Mouse (Mus musculus) hindbrain, embryonic 15.5 days (tissue): ENCODE data around the gene Macrod2. TPM values are rescaled to one million over a fixed set of nuclear protein-coding genes. Genes with fewer than 3 reads are reported as not detected.
"Not testable (repeated sequence)": the region's sequence is repeated elsewhere in the genome, so short reads cannot be mapped to it uniquely, and the experiment has no call there.

Experiments used
- ATAC-seq: fragments of 200-750 bp; cut with Nextera tagmentation; 2 replicates; pipeline ENCODE4 v1.8.0; 2017; ENCODE audit warnings: low read depth, moderate number of reproducible peaks, moderate TSS enrichment; ENCODE audit not compliant: low FRiP score
- H3K27ac ChIP-seq: fragments of 300-500 bp; sonication (generic); replicated peaks from 2 replicates; pipeline ENCODE4 v1.5.1; 2015; ENCODE audit warnings: mild to moderate bottlenecking, inconsistent platforms
- H3K27me3 ChIP-seq: fragments of 300-500 bp; sonication (generic); 2 replicates; pipeline ENCODE4 v1.6.1; 2015; ENCODE audit warnings: control low read depth, inconsistent platforms
- H3K36me3 ChIP-seq: fragments of 300-500 bp; sonication (generic); 2 replicates; pipeline ENCODE4 v1.6.1; 2015; ENCODE audit warnings: control low read depth, inconsistent platforms
- H3K4me1 ChIP-seq: fragments of 300-500 bp; sonication (generic); replicated peaks from 2 replicates; pipeline ENCODE4 v1.6.1; 2015; ENCODE audit warnings: control low read depth, inconsistent platforms
- H3K4me2 ChIP-seq: fragments of 300-500 bp; sonication (generic); 2 replicates; pipeline ENCODE4 v1.6.1; 2015; ENCODE audit warnings: moderate library complexity, mild to moderate bottlenecking, inconsistent platforms
- H3K4me3 ChIP-seq: fragments of 300-500 bp; sonication (generic); 2 replicates; pipeline ENCODE4 v1.5.1; 2015; ENCODE audit warnings: mild to moderate bottlenecking, inconsistent platforms
- H3K9ac ChIP-seq: fragments of 300-500 bp; sonication (generic); 2 replicates; pipeline ENCODE4 v1.6.1; 2015; ENCODE audit warnings: inconsistent platforms
- H3K9me3 ChIP-seq: fragments of 300-500 bp; sonication (generic); 2 replicates; pipeline ENCODE4 v1.6.1; 2016; ENCODE audit warnings: control low read depth, inconsistent platforms
- WGBS: fragments of 180-500 bp; shearing (Covaris S2); methylation state at CpG from one replicate; pipeline ENCODE4 v1.1.7; 2015; 5-methylcytosine and 5-hydroxymethylcytosine counted together
- polyA plus RNA-seq: library from polyadenylated mRNA; unstranded; fragments of >200 nt; fragmentation: Nextera tagmentation; extraction: Ambion mirVana; gene quantifications from 2 replicates; pipeline ENCODE4 v1.2.1, GENCODE M21; 2015

The Macrod2 gene
- polyA plus RNA-seq, 1 experiment from 2014 or later: 78.6 TPM

GRCm38 (mm10) chr2:140715822-140716221, 320.7 kb downstream of the Macrod2 start:
- no peak overlapping the region for H3K9ac ChIP-seq
- no peak overlapping the region for H3K4me3 ChIP-seq
- H3K4me2 ChIP-seq: no peak overlapping the region
- H3K4me1 ChIP-seq: no peaks in the 10 kb centered on the region
- H3K36me3 ChIP-seq: no peaks in the 10 kb centered on the region
- WGBS: 90% methylated on average over 4 of the region's 4 CpGs
- ATAC-seq: no peak
- no peaks in the 10 kb centered on the region for H3K9me3 ChIP-seq
- H3K27ac ChIP-seq: no peak overlapping the region
- H3K27me3 ChIP-seq: no peaks in the 10 kb centered on the region

GRCm38 (mm10) chr2:140717407-140717806, 322.3 kb downstream of the Macrod2 start:
- 88% methylated on average over 9 of the region's 9 CpGs for WGBS
- ATAC-seq: no peak
- H3K36me3 ChIP-seq: no peaks in the 10 kb centered on the region
- no peaks in the 10 kb centered on the region for H3K4me1 ChIP-seq
- no peak overlapping the region for H3K9ac ChIP-seq
- no peaks in the 10 kb centered on the region for H3K27me3 ChIP-seq
- no peaks in the 10 kb centered on the region for H3K9me3 ChIP-seq
- no peak overlapping the region for H3K4me3 ChIP-seq
- no peak overlapping the region for H3K4me2 ChIP-seq
- H3K27ac ChIP-seq: no peak overlapping the region

- Histone ChIP-seq H3K27ac (no peak overlapping the region), H3K9me3 (no peaks in the 10 kb centered on the region), H3K36me3 (no peaks in the 10 kb centered on the region), H3K27me3 (no peaks in the 10 kb centered on the region), H3K4me2 (no peak overlapping the region), H3K4me3 (no peak overlapping the region), H3K9ac (no peak overlapping the region), H3K4me1 (no peaks in the 10 kb centered on the region)
- 67% methylated on average over 6 of the region's 6 CpGs for WGBS
- ATAC-seq: no peak
Observed at GRCm38 (mm10) chr2:140732616-140733183, 337.6 kb downstream of the Macrod2 start.

- H3K36me3 ChIP-seq: no peaks in the 10 kb centered on the region
- no peaks in the 10 kb centered on the region for H3K4me1 ChIP-seq
- H3K27ac ChIP-seq: no peak overlapping the region
- H3K4me3 ChIP-seq: no peak overlapping the region
- 94% methylated on average over 5 of the region's 5 CpGs for WGBS
- H3K9me3 ChIP-seq: no peaks in the 10 kb centered on the region
- no peak for ATAC-seq
- no peaks in the 10 kb centered on the region for H3K27me3 ChIP-seq
- H3K9ac ChIP-seq: no peak overlapping the region
- no peak overlapping the region for H3K4me2 ChIP-seq
Observed at GRCm38 (mm10) chr2:140740511-140740910, 345.4 kb downstream of the Macrod2 start.

GRCm38 (mm10) chr2:140742954-140743353, 347.8 kb downstream of the Macrod2 start:
- not testable (repeated sequence) for H3K27me3 ChIP-seq, H3K4me1 ChIP-seq, ATAC-seq, H3K9me3 ChIP-seq, H3K4me3 ChIP-seq, H3K4me2 ChIP-seq, H3K27ac ChIP-seq, H3K36me3 ChIP-seq, H3K9ac ChIP-seq
- 80% methylated on average over 2 of the region's 2 CpGs for WGBS

GRCm38 (mm10) chr2:140758881-140759280, 363.8 kb downstream of the Macrod2 start:
- no peaks in the 10 kb centered on the region for H3K27me3 ChIP-seq
- no peak for ATAC-seq
- WGBS: 88% methylated on average over 2 of the region's 2 CpGs
- H3K36me3 ChIP-seq: no peaks in the 10 kb centered on the region
- H3K27ac ChIP-seq: no peak overlapping the region
- H3K4me3 ChIP-seq: no peak overlapping the region
- no peaks in the 10 kb centered on the region for H3K9me3 ChIP-seq
- H3K9ac ChIP-seq: no peak overlapping the region
- no peak overlapping the region for H3K4me2 ChIP-seq
- H3K4me1 ChIP-seq: no peaks in the 10 kb centered on the region

GRCm38 (mm10) chr2:140759732-140760131, 364.6 kb downstream of the Macrod2 start:
- Histone ChIP-seq H3K4me3 (no peak overlapping the region), H3K4me1 (no peaks in the 10 kb centered on the region), H3K27me3 (no peaks in the 10 kb centered on the region), H3K9me3 (no peaks in the 10 kb centered on the region), H3K9ac (no peak overlapping the region), H3K36me3 (no peaks in the 10 kb centered on the region), H3K27ac (no peak overlapping the region), H3K4me2 (no peak overlapping the region)
- no peak for ATAC-seq

- no peak overlapping the region for H3K9ac ChIP-seq
- WGBS: 96% methylated on average over 3 of the region's 3 CpGs
- no peak overlapping the region for H3K4me3 ChIP-seq
- H3K4me2 ChIP-seq: no peak overlapping the region
- no peaks in the 10 kb centered on the region for H3K27me3 ChIP-seq
- no peak for ATAC-seq
- no peaks in the 10 kb centered on the region for H3K36me3 ChIP-seq
- H3K27ac ChIP-seq: no peak overlapping the region
- H3K9me3 ChIP-seq: no peaks in the 10 kb centered on the region
- H3K4me1 ChIP-seq: no peaks in the 10 kb centered on the region
Observed at GRCm38 (mm10) chr2:140760137-140760536, 365.0 kb downstream of the Macrod2 start.

- H3K9me3 ChIP-seq: no peaks in the 10 kb centered on the region
- H3K27ac ChIP-seq: no peak overlapping the region
- H3K4me2 ChIP-seq: no peak overlapping the region
- no peaks in the 10 kb centered on the region for H3K36me3 ChIP-seq
- no peak overlapping the region for H3K4me3 ChIP-seq
- no peaks in the 10 kb centered on the region for H3K4me1 ChIP-seq
- H3K27me3 ChIP-seq: no peaks in the 10 kb centered on the region
- ATAC-seq: peak; percentile 68; the same call in 1 of the 2 replicates
- 66% methylated on average over 12 of the region's 12 CpGs for WGBS
- H3K9ac ChIP-seq: no peak overlapping the region
Observed at GRCm38 (mm10) chr2:140763076-140763891, 368.2 kb downstream of the Macrod2 start.

- Histone ChIP-seq H3K9me3 (no peaks in the 10 kb centered on the region), H3K4me1 (no peaks in the 10 kb centered on the region), H3K36me3 (no peaks in the 10 kb centered on the region), H3K27me3 (no peaks in the 10 kb centered on the region), H3K27ac (no peak overlapping the region), H3K9ac (no peak overlapping the region), H3K4me2 (no peak overlapping the region), H3K4me3 (no peak overlapping the region)
- no peak for ATAC-seq
- WGBS: 82% methylated on average over 4 of the region's 4 CpGs
Observed at GRCm38 (mm10) chr2:140769473-140769872, 374.4 kb downstream of the Macrod2 start.

GRCm38 (mm10) chr2:140772825-140773224, 377.7 kb downstream of the Macrod2 start:
- no peaks in the 10 kb centered on the region for H3K4me1 ChIP-seq
- no peak for ATAC-seq
- no peaks in the 10 kb centered on the region for H3K36me3 ChIP-seq
- H3K27ac ChIP-seq: no peak overlapping the region
- no peaks in the 10 kb centered on the region for H3K9me3 ChIP-seq
- no peaks in the 10 kb centered on the region for H3K27me3 ChIP-seq
- H3K4me3 ChIP-seq: no peak overlapping the region
- H3K4me2 ChIP-seq: no peak overlapping the region
- 93% methylated on average over 6 of the region's 6 CpGs for WGBS
- no peak overlapping the region for H3K9ac ChIP-seq

GRCm38 (mm10) chr2:140773456-140773855, 378.3 kb downstream of the Macrod2 start:
- Histone ChIP-seq H3K4me2 (no peak overlapping the region), H3K9ac (no peak overlapping the region), H3K36me3 (no peaks in the 10 kb centered on the region), H3K27me3 (no peaks in the 10 kb centered on the region), H3K4me3 (no peak overlapping the region), H3K9me3 (no peaks in the 10 kb centered on the region), H3K27ac (no peak overlapping the region), H3K4me1 (no peaks in the 10 kb centered on the region)
- no peak for ATAC-seq
- WGBS: 96% methylated on average over 11 of the region's 11 CpGs
